In the genomic region with DNA sequence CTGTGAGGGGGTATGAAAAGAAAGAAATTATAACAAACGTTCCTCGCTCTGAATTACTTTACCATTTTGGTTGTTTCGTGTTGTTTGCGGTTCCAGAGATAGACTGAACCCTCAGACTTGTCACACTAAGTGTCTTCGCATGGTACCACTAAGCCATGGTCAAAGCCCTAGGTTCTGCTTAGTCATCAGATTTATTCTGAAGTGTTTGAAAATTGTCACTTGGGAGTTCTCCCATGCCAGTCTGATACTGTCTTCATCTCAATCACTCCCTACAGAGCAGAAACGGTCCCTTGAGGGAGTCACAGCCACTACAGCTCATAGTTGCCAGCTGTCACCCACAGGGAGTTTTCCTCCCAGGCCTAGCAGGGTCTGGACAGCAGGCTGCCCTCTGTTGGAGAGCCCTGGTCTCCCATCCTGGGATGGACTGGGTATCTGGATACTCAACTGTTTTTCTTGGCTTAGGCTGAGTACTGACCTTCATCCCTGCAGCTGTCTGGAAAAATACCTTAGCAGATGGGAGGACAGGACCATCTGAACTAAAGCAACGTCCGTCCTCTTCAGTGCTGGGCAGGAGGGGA, we compare ENCODE assay signal across 7 mouse cellular contexts. TPM values are rescaled to one million over a fixed set of nuclear protein-coding genes. Genes with fewer than 3 reads are reported as not detected.
DNase-seq lines count a peak whose midpoint lies in the region; ATAC-seq and TF ChIP-seq lines count a peak whose summit lies in the region.

No protein-coding gene starts in this region.

- intact Hi-C loops in left cerebral cortex, postnatal 36 days (cut with DNase I), result loop anchor here (5.0 kb wide), 1 partner anchor 104 kb away; a partner anchor contains a TSS

- TF ChIP-seq RAD21 in MEL (IDR thresholded peaks at IDR 0.05; ENCODE audit: low read depth, low read length), result no peak; the same call in 1 of the 2 replicates

- no peak overlapping the region for H3K4me2 ChIP-seq in intestine, postnatal 0 days (replicated peaks; ENCODE audit: low read depth)
- H3K4me2 ChIP-seq in intestine, embryonic 15.5 days (replicated peaks), result no peak overlapping the region
- H3K4me2 ChIP-seq in liver, embryonic 13.5 days, result no peak overlapping the region

- no peak overlapping the region for H3K4me3 ChIP-seq in intestine, postnatal 0 days (ENCODE audit: low read depth, low read length)
- H3K4me3 ChIP-seq in intestine, embryonic 15.5 days (replicated peaks), result no peak overlapping the region
- no peak overlapping the region for H3K4me3 ChIP-seq in MEL (ENCODE audit: control insufficient read depth in 1 of 2, insufficient read depth in 1 of 2, low read depth in 2 of 2, low read length in 2 of 2)
- H3K4me3 ChIP-seq in liver, embryonic 13.5 days (replicated peaks), result no peak overlapping the region

- no peak overlapping the region for H3K27ac ChIP-seq in intestine, postnatal 0 days (ENCODE audit: low read depth, low read length)
- no peak overlapping the region for H3K27ac ChIP-seq in intestine, embryonic 15.5 days
- H3K27ac ChIP-seq in MEL (ENCODE audit: control insufficient read depth, low read depth, low read length), result no peak overlapping the region
- H3K27ac ChIP-seq in liver, embryonic 13.5 days, result no peak overlapping the region

- no peaks in the 10 kb centered on the region for H3K27me3 ChIP-seq in intestine, postnatal 0 days (replicated peaks; ENCODE audit: control insufficient read depth, insufficient read depth, low read length)
- H3K27me3 ChIP-seq in intestine, embryonic 15.5 days (replicated peaks), result no peaks in the 10 kb centered on the region
- H3K27me3 ChIP-seq in MEL (ENCODE audit: control insufficient read depth in 1 of 2, insufficient read depth in 2 of 2, low read length in 2 of 2), result no peaks in the 10 kb centered on the region
- H3K27me3 ChIP-seq in liver, embryonic 13.5 days, result peaks cover 19% of the 10 kb centered on the region; the same call in 1 of the 2 replicates

- H3K79me2 ChIP-seq in MEL (ENCODE audit: control insufficient read depth, insufficient read depth, low read length, poor library complexity), result no peaks in the 10 kb centered on the region

- no peak for TF ChIP-seq EP300 in MEL (IDR thresholded peaks at IDR 0.05; ENCODE audit: low read depth in 1 of 2, low read length in 2 of 2)

- ATAC-seq in intestine, postnatal 0 days, result no peak
- ATAC-seq in intestine, embryonic 15.5 days, result no peak
- ATAC-seq in liver, embryonic 13.5 days (ENCODE audit: low read depth), result 0 out of 2 replicates have a peak, but pooled peaks have one; percentile 26
- no peak for ATAC-seq in megakaryocyte-erythroid progenitor cell, adult 5-6 weeks (replicated peaks; ENCODE audit: low FRiP score, low TSS enrichment, poor library complexity, severe bottlenecking)

- no peaks in the 10 kb centered on the region for H3K36me3 ChIP-seq in intestine, postnatal 0 days (ENCODE audit: control insufficient read depth, insufficient read depth)
- no peaks in the 10 kb centered on the region for H3K36me3 ChIP-seq in intestine, embryonic 15.5 days
- no peaks in the 10 kb centered on the region for H3K36me3 ChIP-seq in MEL (ENCODE audit: control insufficient read depth in 1 of 2, insufficient read depth in 2 of 2, low read length in 2 of 2)
- no peaks in the 10 kb centered on the region for H3K36me3 ChIP-seq in liver, embryonic 13.5 days

- peak; percentile 63 for TF ChIP-seq CTCF in intestine, postnatal 0 days (IDR thresholded peaks at IDR 0.05; ENCODE audit: low read depth)
- peak; percentile 23 to 48 (median 40); a peak in 4 of 6 replicates for TF ChIP-seq CTCF in MEL (IDR thresholded peaks at IDR 0.05 in 2 of 3, conservative IDR thresholded peaks at IDR 0.05 in 1 of 3; ENCODE audit: control insufficient read depth in 1 of 3, insufficient read depth in 1 of 3, low read depth in 2 of 3, low read length in 3 of 3, poor library complexity in 1 of 3, severe bottlenecking in 1 of 3)

- no peaks in the 10 kb centered on the region for H3K9me3 ChIP-seq in intestine, postnatal 0 days (ENCODE audit: control insufficient read depth)
- no peaks in the 10 kb centered on the region for H3K9me3 ChIP-seq in intestine, embryonic 15.5 days
- no peaks in the 10 kb centered on the region for H3K9me3 ChIP-seq in MEL (replicated peaks; ENCODE audit: insufficient read depth, low read length)
- H3K9me3 ChIP-seq in liver, embryonic 13.5 days (replicated peaks), result no peaks in the 10 kb centered on the region

- TF ChIP-seq POLR2A in MEL (IDR thresholded peaks at IDR 0.05; ENCODE audit: control insufficient read depth in 1 of 2, insufficient read depth in 1 of 2, low read depth in 1 of 2, low read length in 2 of 2, poor library complexity in 1 of 2), result no peak

- 72% methylated on average over 8 of the region's 8 CpGs for WGBS in intestine, postnatal 0 days
- WGBS in intestine, embryonic 15.5 days, result 67% methylated on average over 8 of the region's 8 CpGs
- 58% methylated on average over 8 of the region's 8 CpGs for WGBS in liver, embryonic 13.5 days (ENCODE audit: insufficient replicate concordance)

- H3K4me1 ChIP-seq in intestine, postnatal 0 days (replicated peaks; ENCODE audit: control insufficient read depth, insufficient read depth, low read length), result no peaks in the 10 kb centered on the region
- 0 out of 2 replicates have a peak, but pooled peaks cover 4% of the 10 kb centered on the region for H3K4me1 ChIP-seq in intestine, embryonic 15.5 days (replicated peaks)
- H3K4me1 ChIP-seq in MEL (ENCODE audit: control insufficient read depth in 1 of 2, insufficient read depth in 2 of 2, low read length in 2 of 2), result peaks cover 0 to 7% of the 10 kb centered on the region in 2 experiments; a peak in 1 of 4 replicates
- peaks cover 30% of the 10 kb centered on the region for H3K4me1 ChIP-seq in liver, embryonic 13.5 days (replicated peaks)

- no peak overlapping the region for H3K9ac ChIP-seq in intestine, postnatal 0 days (ENCODE audit: low read depth, low read length)
- no peak overlapping the region for H3K9ac ChIP-seq in intestine, embryonic 15.5 days
- no peak overlapping the region for H3K9ac ChIP-seq in MEL (ENCODE audit: control insufficient read depth, low read depth, low read length, poor library complexity, severe bottlenecking)
- H3K9ac ChIP-seq in liver, embryonic 13.5 days, result no peak overlapping the region

- no peak for DNase-seq in MEL (ENCODE audit: low read depth, low spot score)
- DNase-seq in adrenal gland, postnatal 10 days, result peak; percentile 67
- DNase-seq in liver, embryonic 13.5 days, result no peak
- DNase-seq in left cerebral cortex, postnatal 36 days (ENCODE audit: low spot score in 2 of 2), result no peak

RNA-seq across cellular contexts. Expression of a gene that starts 15.0 kb away (rescaled TPM):
- 43.0 and 47.0 TPM in 2 replicates for polyA plus RNA-seq in intestine, postnatal 0 days (2015; fragmentation: Nextera tagmentation; extraction: Ambion mirVana)
- polyA plus RNA-seq in intestine, embryonic 15.5 days (2015; fragmentation: Nextera tagmentation; extraction: Ambion mirVana), result 33.7 and 35.0 TPM in 2 replicates
- 31.1 and 31.9 TPM in 2 replicates for total RNA-seq in MEL (2012; rRNA removed)
- polyA plus RNA-seq in MEL (2012; ENCODE audit: insufficient read depth in 1 of 2, insufficient read length in 2 of 2, low read depth in 1 of 2, low replicate concordance in 2 of 2, missing spikeins in 1 of 2), result 10 to 100 TPM in 1 of 2 experiments, not detected in 1; 58.2 TPM
- 10 to 100 TPM; 27.7 to 30.9 TPM for total RNA-seq in adrenal gland, postnatal 10 days (2021)
- polyA plus RNA-seq in liver, embryonic 13.5 days (2015; fragmentation: Nextera tagmentation; extraction: Ambion mirVana), result 39.8 and 45.8 TPM in 2 replicates
- 58.6 and 59.9 TPM in 2 replicates for total RNA-seq in megakaryocyte-erythroid progenitor cell, adult 5-6 weeks (2014; fragmentation: Nextera tagmentation)
- 28.0 and 35.3 TPM in 2 replicates for total RNA-seq in megakaryocyte-erythroid progenitor cell, adult 5-6 weeks (2017)
- total RNA-seq in left cerebral cortex, postnatal 36 days (2021), result 100 to 1,000 TPM in 1 of 2 experiments, 10 to 100 TPM in 1; 94.6 to 106 TPM

RNA-seq across cellular contexts. Expression of a gene that starts 30.9 kb away (rescaled TPM):
- polyA plus RNA-seq in intestine, postnatal 0 days (2015; fragmentation: Nextera tagmentation; extraction: Ambion mirVana), result 22.2 and 24.6 TPM in 2 replicates
- polyA plus RNA-seq in intestine, embryonic 15.5 days (2015; fragmentation: Nextera tagmentation; extraction: Ambion mirVana), result 70.6 and 75.4 TPM in 2 replicates
- 24.1 and 30.5 TPM in 2 replicates for total RNA-seq in MEL (2012; rRNA removed)
- 100 to 1,000 TPM in 1 of 2 experiments, not detected in 1; 107 TPM for polyA plus RNA-seq in MEL (2012; ENCODE audit: insufficient read depth in 1 of 2, insufficient read length in 2 of 2, low read depth in 1 of 2, low replicate concordance in 2 of 2, missing spikeins in 1 of 2)
- 10 to 100 TPM; 48.3 to 69.4 TPM for total RNA-seq in adrenal gland, postnatal 10 days (2021)
- 16.8 and 19.3 TPM in 2 replicates for polyA plus RNA-seq in liver, embryonic 13.5 days (2015; fragmentation: Nextera tagmentation; extraction: Ambion mirVana)
- total RNA-seq in megakaryocyte-erythroid progenitor cell, adult 5-6 weeks (2014; fragmentation: Nextera tagmentation), result 97.0 and 160 TPM in 2 replicates
- total RNA-seq in megakaryocyte-erythroid progenitor cell, adult 5-6 weeks (2017), result 28.5 and 29.5 TPM in 2 replicates
- 100 to 1,000 TPM; 195 to 221 TPM for total RNA-seq in left cerebral cortex, postnatal 36 days (2021)

RNA-seq across cellular contexts. Expression of a gene that starts 36.5 kb away (rescaled TPM):
- 14.4 and 15.1 TPM in 2 replicates for polyA plus RNA-seq in intestine, postnatal 0 days (2015; fragmentation: Nextera tagmentation; extraction: Ambion mirVana)
- polyA plus RNA-seq in intestine, embryonic 15.5 days (2015; fragmentation: Nextera tagmentation; extraction: Ambion mirVana), result 46.8 and 50.4 TPM in 2 replicates
- 16.9 and 18.3 TPM in 2 replicates for total RNA-seq in MEL (2012; rRNA removed)
- 10 to 100 TPM in 1 of 2 experiments, not detected in 1; 44.6 TPM for polyA plus RNA-seq in MEL (2012; ENCODE audit: insufficient read depth in 1 of 2, insufficient read length in 2 of 2, low read depth in 1 of 2, low replicate concordance in 2 of 2, missing spikeins in 1 of 2)
- 10 to 100 TPM; 18.1 to 26.5 TPM for total RNA-seq in adrenal gland, postnatal 10 days (2021)
- polyA plus RNA-seq in liver, embryonic 13.5 days (2015; fragmentation: Nextera tagmentation; extraction: Ambion mirVana), result 8.1 and 8.2 TPM in 2 replicates
- total RNA-seq in megakaryocyte-erythroid progenitor cell, adult 5-6 weeks (2014; fragmentation: Nextera tagmentation), result 22.7 and 46.0 TPM in 2 replicates
- 35.4 and 35.7 TPM in 2 replicates for total RNA-seq in megakaryocyte-erythroid progenitor cell, adult 5-6 weeks (2017)
- 100 to 1,000 TPM; 173 to 176 TPM for total RNA-seq in left cerebral cortex, postnatal 36 days (2021)

RNA-seq across cellular contexts. Expression of a gene that starts 36.7 kb away (rescaled TPM):
- polyA plus RNA-seq in intestine, postnatal 0 days (2015; fragmentation: Nextera tagmentation; extraction: Ambion mirVana), result 2.7 and 3.7 TPM in 2 replicates
- 5.9 and 6.4 TPM in 2 replicates for polyA plus RNA-seq in intestine, embryonic 15.5 days (2015; fragmentation: Nextera tagmentation; extraction: Ambion mirVana)
- total RNA-seq in MEL (2012; rRNA removed), result 0.42 and 0.52 TPM in 2 replicates
- 1 to 10 TPM in 1 of 2 experiments, not detected in 1; 1.3 TPM for polyA plus RNA-seq in MEL (2012; ENCODE audit: insufficient read depth in 1 of 2, insufficient read length in 2 of 2, low read depth in 1 of 2, low replicate concordance in 2 of 2, missing spikeins in 1 of 2)
- 10 to 100 TPM in 1 of 2 experiments, 1 to 10 TPM in 1; 7.4 to 16.9 TPM for total RNA-seq in adrenal gland, postnatal 10 days (2021)
- 0.02 and 0.14 TPM in 2 replicates for polyA plus RNA-seq in liver, embryonic 13.5 days (2015; fragmentation: Nextera tagmentation; extraction: Ambion mirVana)
- not detected in 2 replicates for total RNA-seq in megakaryocyte-erythroid progenitor cell, adult 5-6 weeks (2014; fragmentation: Nextera tagmentation)
- 0.14 and 0.23 TPM in 2 replicates for total RNA-seq in megakaryocyte-erythroid progenitor cell, adult 5-6 weeks (2017)
- total RNA-seq in left cerebral cortex, postnatal 36 days (2021), result 1,000 to 10,000 TPM in 1 of 2 experiments, 100 to 1,000 TPM in 1; 978 to 1,176 TPM

RNA-seq across cellular contexts. Expression of a gene that starts 39.8 kb away (rescaled TPM):
- 143 and 147 TPM in 2 replicates for polyA plus RNA-seq in intestine, postnatal 0 days (2015; fragmentation: Nextera tagmentation; extraction: Ambion mirVana)
- 150 and 154 TPM in 2 replicates for polyA plus RNA-seq in intestine, embryonic 15.5 days (2015; fragmentation: Nextera tagmentation; extraction: Ambion mirVana)
- total RNA-seq in MEL (2012; rRNA removed), result 223 and 240 TPM in 2 replicates
- 100 to 1,000 TPM in 1 of 2 experiments, not detected in 1; 297 TPM for polyA plus RNA-seq in MEL (2012; ENCODE audit: insufficient read depth in 1 of 2, insufficient read length in 2 of 2, low read depth in 1 of 2, low replicate concordance in 2 of 2, missing spikeins in 1 of 2)
- total RNA-seq in adrenal gland, postnatal 10 days (2021), result 100 to 1,000 TPM; 151 to 164 TPM
- polyA plus RNA-seq in liver, embryonic 13.5 days (2015; fragmentation: Nextera tagmentation; extraction: Ambion mirVana), result 80.0 and 80.1 TPM in 2 replicates
- 100 and 123 TPM in 2 replicates for total RNA-seq in megakaryocyte-erythroid progenitor cell, adult 5-6 weeks (2014; fragmentation: Nextera tagmentation)
- 106 and 124 TPM in 2 replicates for total RNA-seq in megakaryocyte-erythroid progenitor cell, adult 5-6 weeks (2017)
- total RNA-seq in left cerebral cortex, postnatal 36 days (2021), result 100 to 1,000 TPM; 267 to 287 TPM
